Mouse (Mus musculus) liver, postnatal 0 days (tissue): ENCODE results near the gene Eaf2. TPM values are rescaled to one million over a fixed set of nuclear protein-coding genes. Genes with fewer than 3 reads are reported as not detected.
"Not testable (repeated sequence)": the region's sequence is repeated elsewhere in the genome, so short reads cannot be mapped to it uniquely, and the experiment has no call there.

ENCODE experiments used
- ATAC-seq: fragments of 200-750 bp; cut with Nextera tagmentation; 2 replicates; pipeline ENCODE4 v1.8.0; 2017; ENCODE audit warnings: mild to moderate bottlenecking, moderate library complexity
- DNase-seq: peaks from one replicate; pipeline ENCODE4 v3.0.0-alpha.2; 2016
- H3K27ac ChIP-seq: fragments of 300-500 bp; sonication (generic); 2 replicates; pipeline ENCODE4 v1.5.1; 2014; ENCODE audit warnings: antibody characterized with exemption, moderate library complexity, mild to moderate bottlenecking, low read depth
- H3K27me3 ChIP-seq: fragments of 300-500 bp; sonication (generic); 2 replicates; pipeline ENCODE4 v1.6.1; 2014; ENCODE audit warnings: low read length, control low read depth, mixed read lengths; ENCODE audit not compliant: insufficient read depth
- H3K36me3 ChIP-seq: fragments of 300-500 bp; sonication (generic); replicated peaks from 2 replicates; pipeline ENCODE4 v1.6.1; 2014; ENCODE audit warnings: mild to moderate bottlenecking, control low read depth, low read length, moderate library complexity, mixed read lengths; ENCODE audit not compliant: insufficient read depth
- H3K4me1 ChIP-seq: fragments of 300-500 bp; sonication (generic); 2 replicates; pipeline ENCODE4 v1.6.1; 2014; ENCODE audit warnings: antibody characterized with exemption, mild to moderate bottlenecking, control low read depth; ENCODE audit not compliant: insufficient read depth
- H3K4me2 ChIP-seq: fragments of 300-500 bp; sonication (generic); 2 replicates; pipeline ENCODE4 v1.6.1; 2014; ENCODE audit warnings: low read depth, mild to moderate bottlenecking, low read length, moderate library complexity, mixed read lengths
- H3K4me3 ChIP-seq: fragments of 300-500 bp; sonication (generic); 2 replicates; pipeline ENCODE4 v1.5.1; 2014; ENCODE audit warnings: low read depth, low read length
- H3K9ac ChIP-seq: fragments of 300-500 bp; sonication (generic); replicated peaks from 2 replicates; pipeline ENCODE4 v1.6.1; 2014; ENCODE audit warnings: mild to moderate bottlenecking, moderate library complexity
- H3K9me3 ChIP-seq: fragments of 300-500 bp; sonication (generic); 2 replicates; pipeline ENCODE4 v1.6.1; 2016; ENCODE audit warnings: mild to moderate bottlenecking, control low read depth, low read length, mixed read lengths
- CTCF ChIP-seq: sonication (generic); IDR thresholded peaks from 2 replicates; pipeline ENCODE4 v1.5.1; 2016; ENCODE audit warnings: antibody characterized with exemption, low read depth
- EP300 ChIP-seq: IDR thresholded peaks from 2 replicates; pipeline ENCODE4 v1.6.1; 2016; ENCODE audit warnings: antibody characterized with exemption, low read depth, mild to moderate bottlenecking
- WGBS: fragments of 180-500 bp; shearing (Covaris S2); extraction: QIAGEN DNeasy Blood & Tissue Kit; methylation state at CpG from one replicate; pipeline ENCODE4 v1.1.7; 2014; ENCODE audit not compliant: insufficient replicate concordance; 5-methylcytosine and 5-hydroxymethylcytosine counted together
- polyA plus RNA-seq: library from polyadenylated mRNA; unstranded; fragments of >200 nt; fragmentation: Nextera tagmentation; extraction: Ambion mirVana; gene quantifications from 2 replicates; pipeline ENCODE4 v1.2.1, GENCODE M21; 2015

Gene Eaf2
- polyA plus RNA-seq, 1 experiment from 2014 or later: 0.70 TPM

GRCm38 (mm10) chr16:36875276-36875851, 561 bp upstream of the Eaf2 start:
- Histone ChIP-seq H3K4me1 (peaks cover 11% of the 10 kb centered on the region), H3K4me2 (peak overlapping the region; percentile 69), H3K27me3 (no peaks in the 10 kb centered on the region), H3K9ac (peak overlapping the region; percentile 88), H3K27ac (peak overlapping the region; percentile 94), H3K36me3 (peaks cover 11% of the 10 kb centered on the region; the same call in 1 of the 2 replicates), H3K9me3 (no peaks in the 10 kb centered on the region), H3K4me3 (peak overlapping the region; percentile 74)
- DNase-seq (no peak), ATAC-seq (peak; percentile 46)
- under 1% methylated on average over 41 of the region's 48 CpGs for WGBS
- TF ChIP-seq EP300 (no peak), CTCF (no peak)

- H3K4me1 ChIP-seq: peaks cover 7% of the 10 kb centered on the region
- no peak for TF ChIP-seq CTCF
- no peak for TF ChIP-seq EP300
- no peak overlapping the region for H3K9ac ChIP-seq
- DNase-seq (no peak), ATAC-seq (no peak)
- WGBS: 89% methylated on average over 2 of the region's 2 CpGs
- H3K4me2 ChIP-seq: no peak overlapping the region
- H3K4me3 ChIP-seq: no peak overlapping the region
- H3K27ac ChIP-seq: no peak overlapping the region
- H3K36me3 ChIP-seq: peaks cover 14% of the 10 kb centered on the region
- H3K9me3 ChIP-seq: no peaks in the 10 kb centered on the region
- H3K27me3 ChIP-seq: no peaks in the 10 kb centered on the region
Measured at GRCm38 (mm10) chr16:36869442-36869841, 5.4 kb downstream of the Eaf2 start.

- H3K4me2 ChIP-seq: no peak overlapping the region
- H3K4me3 ChIP-seq: no peak overlapping the region
- H3K27ac ChIP-seq: no peak overlapping the region
- no peak for TF ChIP-seq CTCF
- TF ChIP-seq EP300: no peak
- no peaks in the 10 kb centered on the region for H3K4me1 ChIP-seq
- WGBS: 77% methylated on average over 3 of the region's 3 CpGs
- DNase-seq (no peak), ATAC-seq (no peak)
- H3K9me3 ChIP-seq: no peaks in the 10 kb centered on the region
- no peaks in the 10 kb centered on the region for H3K27me3 ChIP-seq
- no peak overlapping the region for H3K9ac ChIP-seq
- no peaks in the 10 kb centered on the region for H3K36me3 ChIP-seq
Measured at GRCm38 (mm10) chr16:36863585-36863984, 11.2 kb downstream of the Eaf2 start.

- Histone ChIP-seq H3K36me3 (peaks cover 10% of the 10 kb centered on the region), H3K27me3 (no peaks in the 10 kb centered on the region), H3K9ac (no peak overlapping the region), H3K27ac (no peak overlapping the region), H3K4me2 (no peak overlapping the region), H3K9me3 (no peaks in the 10 kb centered on the region), H3K4me3 (no peak overlapping the region), H3K4me1 (no peaks in the 10 kb centered on the region)
- 86% methylated on average over 3 of the region's 3 CpGs for WGBS
- no peak for TF ChIP-seq EP300
- TF ChIP-seq CTCF: no peak
- ATAC-seq (no peak), DNase-seq (no peak)
Measured at GRCm38 (mm10) chr16:36851202-36851601, 23.6 kb downstream of the Eaf2 start.

- not testable (repeated sequence) for DNase-seq, H3K27ac ChIP-seq
- WGBS: 76% methylated on average over 1 of the region's 1 CpGs
Measured at GRCm38 (mm10) chr16:36846894-36847293, 27.9 kb downstream of the Eaf2 start.

GRCm38 (mm10) chr16:36828820-36829219, 46.0 kb downstream of the Eaf2 start:
- Histone ChIP-seq H3K27me3 (no peaks in the 10 kb centered on the region), H3K9ac (peak overlapping the region; percentile 78), H3K4me2 (peak overlapping the region; percentile 90), H3K36me3 (no peaks in the 10 kb centered on the region), H3K27ac (no peak overlapping the region; the same call in 1 of the 2 replicates), H3K4me1 (peaks cover 8% of the 10 kb centered on the region), H3K9me3 (no peaks in the 10 kb centered on the region), H3K4me3 (peak overlapping the region; percentile 85)
- WGBS: 14% methylated on average over 11 of the region's 11 CpGs
- TF ChIP-seq EP300: no peak
- no peak for TF ChIP-seq CTCF
- ATAC-seq (no peak), DNase-seq (peak; percentile 14)

More at GRCm38 (mm10) chr16:36846894-36847293, 27.9 kb downstream of the Eaf2 start:
- not testable (repeated sequence) for H3K4me2 ChIP-seq, H3K27me3 ChIP-seq, ATAC-seq, H3K36me3 ChIP-seq, H3K9ac ChIP-seq, H3K4me1 ChIP-seq, H3K9me3 ChIP-seq, H3K4me3 ChIP-seq
